Mouse (Mus musculus) stomach, embryonic 14.5 days (tissue): ENCODE data around the gene Zc3h10. TPM values are rescaled to one million over a fixed set of nuclear protein-coding genes. Genes with fewer than 3 reads are reported as not detected.
"Not testable (repeated sequence)": the region's sequence is repeated elsewhere in the genome, so short reads cannot be mapped to it uniquely, and the experiment has no call there.

ENCODE experiments used
- ATAC-seq: fragments of 200-750 bp; cut with Nextera tagmentation; 2 replicates; pipeline ENCODE4 v1.8.0; 2017; ENCODE audit warnings: low read depth, moderate TSS enrichment; ENCODE audit not compliant: insufficient number of reproducible peaks, insufficient read depth, low FRiP score
- H3K27ac ChIP-seq: fragments of 300-500 bp; sonication (generic); 2 replicates; pipeline ENCODE4 v1.5.1; 2014; ENCODE audit warnings: mild to moderate bottlenecking, low read length, moderate library complexity, mixed read lengths
- H3K27me3 ChIP-seq: fragments of 300-500 bp; sonication (generic); 2 replicates; pipeline ENCODE4 v1.6.1; 2014; ENCODE audit warnings: low read length, control low read depth, mixed read lengths; ENCODE audit not compliant: control insufficient read depth, insufficient read depth
- H3K36me3 ChIP-seq: fragments of 300-500 bp; sonication (generic); 2 replicates; pipeline ENCODE4 v1.6.1; 2014; ENCODE audit warnings: mild to moderate bottlenecking, control low read depth, low read length, moderate library complexity, mixed read lengths; ENCODE audit not compliant: control insufficient read depth, insufficient read depth
- H3K4me1 ChIP-seq: fragments of 300-500 bp; sonication (generic); 2 replicates; pipeline ENCODE4 v1.6.1; 2014; ENCODE audit warnings: low read length, control low read depth, mixed read lengths; ENCODE audit not compliant: control insufficient read depth, insufficient read depth
- H3K4me2 ChIP-seq: fragments of 300-500 bp; sonication (generic); replicated peaks from 2 replicates; pipeline ENCODE4 v1.6.1; 2014; ENCODE audit warnings: low read depth, low read length, control low read depth
- H3K4me3 ChIP-seq: fragments of 300-500 bp; sonication (generic); 2 replicates; pipeline ENCODE4 v1.5.1; 2014; ENCODE audit warnings: low read depth, low read length, control low read depth
- H3K9ac ChIP-seq: fragments of 300-500 bp; sonication (generic); replicated peaks from 2 replicates; pipeline ENCODE4 v1.6.1; 2014; ENCODE audit warnings: low read depth, mild to moderate bottlenecking, control low read depth, low read length, moderate library complexity, mixed read lengths
- H3K9me3 ChIP-seq: fragments of 300-500 bp; sonication (generic); 2 replicates; pipeline ENCODE4 v1.6.1; 2016; ENCODE audit warnings: low read depth, low read length, control low read depth; ENCODE audit not compliant: control insufficient read depth
- WGBS: fragments of 180-500 bp; shearing (Covaris S2); extraction: QIAGEN DNeasy Blood & Tissue Kit; methylation state at CpG from one replicate; pipeline ENCODE4 v1.1.7; 2014; 5-methylcytosine and 5-hydroxymethylcytosine counted together
- polyA plus RNA-seq: library from polyadenylated mRNA; unstranded; fragments of >200 nt; fragmentation: Nextera tagmentation; extraction: Ambion mirVana; gene quantifications from 2 replicates; pipeline ENCODE4 v1.2.1, GENCODE M21; 2014

Gene Zc3h10
- polyA plus RNA-seq, 1 experiment from 2014 or later: 8.8 TPM

GRCm38 (mm10) chr10:128511189-128511588 is 36.4 kb downstream of the Zc3h10 start:
- Histone ChIP-seq H3K9me3 (no peaks in the 10 kb centered on the region), H3K4me2 (no peak overlapping the region), H3K9ac (no peak overlapping the region), H3K27me3 (no peaks in the 10 kb centered on the region), H3K36me3 (peaks cover 13% of the 10 kb centered on the region; the same call in 1 of the 2 replicates), H3K27ac (no peak overlapping the region), H3K4me3 (no peak overlapping the region), H3K4me1 (0 out of 2 replicates have a peak, but pooled peaks cover 2% of the 10 kb centered on the region)
- 88% methylated on average over 9 of the region's 9 CpGs for WGBS
- ATAC-seq: no peak

DNA sequence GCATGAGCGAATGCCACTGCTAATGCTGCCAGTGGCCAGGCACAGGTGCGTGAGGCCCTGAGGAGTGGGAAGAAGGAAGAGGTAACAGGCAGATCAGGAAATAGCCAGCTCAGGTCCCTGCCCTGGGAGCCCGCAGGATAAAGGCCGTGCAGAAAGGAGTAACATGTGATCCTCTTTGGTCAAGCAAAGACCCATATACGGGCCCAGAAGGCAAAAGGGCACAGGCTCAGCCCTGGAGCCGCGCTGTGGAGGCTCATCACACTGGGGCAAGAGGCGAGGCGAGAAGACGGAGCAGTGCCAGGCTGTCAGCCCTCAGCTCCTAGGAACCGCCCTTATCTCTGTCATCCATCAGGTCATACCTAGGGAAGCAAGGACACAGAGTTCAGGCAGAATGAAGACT is 37.3 kb downstream of the Zc3h10 start:
- H3K4me2 ChIP-seq: no peak overlapping the region
- H3K9ac ChIP-seq: no peak overlapping the region
- 0 out of 2 replicates have a peak, but pooled peaks cover 2% of the 10 kb centered on the region for H3K4me1 ChIP-seq
- no peak for ATAC-seq
- H3K36me3 ChIP-seq: peaks cover 10% of the 10 kb centered on the region; the same call in 1 of the 2 replicates
- H3K4me3 ChIP-seq: no peak overlapping the region
- no peaks in the 10 kb centered on the region for H3K27me3 ChIP-seq
- H3K27ac ChIP-seq: no peak overlapping the region
- no peaks in the 10 kb centered on the region for H3K9me3 ChIP-seq
- 86% methylated on average over 11 of the region's 11 CpGs for WGBS

DNA sequence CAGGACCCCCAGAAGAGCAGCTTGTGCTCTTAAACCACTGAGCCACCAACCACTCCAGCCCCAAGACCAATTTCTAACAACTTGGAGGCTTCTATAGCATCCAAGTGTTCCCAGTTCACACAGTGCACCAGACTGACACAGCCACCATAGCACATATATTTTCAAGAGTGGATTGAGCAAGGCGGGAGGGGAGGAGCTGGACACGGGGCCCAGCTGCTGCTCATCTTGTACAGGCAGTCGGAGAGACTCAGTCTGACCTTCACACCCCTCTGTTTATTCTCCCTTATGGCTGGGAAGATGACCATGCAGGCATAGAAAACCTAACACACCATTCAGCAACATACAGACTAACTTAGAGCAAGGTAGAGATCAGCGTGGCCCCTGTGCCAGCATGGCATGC is 37.7 kb downstream of the Zc3h10 start:
- peaks cover 10% of the 10 kb centered on the region; the same call in 1 of the 2 replicates for H3K36me3 ChIP-seq
- H3K27ac ChIP-seq: no peak overlapping the region
- H3K4me1 ChIP-seq: 0 out of 2 replicates have a peak, but pooled peaks cover 2% of the 10 kb centered on the region
- H3K27me3 ChIP-seq: no peaks in the 10 kb centered on the region
- H3K9ac ChIP-seq: no peak overlapping the region
- H3K4me2 ChIP-seq: no peak overlapping the region
- H3K4me3 ChIP-seq: no peak overlapping the region
- no peaks in the 10 kb centered on the region for H3K9me3 ChIP-seq
- 66% methylated on average over 4 of the region's 4 CpGs for WGBS
- no peak for ATAC-seq

DNA sequence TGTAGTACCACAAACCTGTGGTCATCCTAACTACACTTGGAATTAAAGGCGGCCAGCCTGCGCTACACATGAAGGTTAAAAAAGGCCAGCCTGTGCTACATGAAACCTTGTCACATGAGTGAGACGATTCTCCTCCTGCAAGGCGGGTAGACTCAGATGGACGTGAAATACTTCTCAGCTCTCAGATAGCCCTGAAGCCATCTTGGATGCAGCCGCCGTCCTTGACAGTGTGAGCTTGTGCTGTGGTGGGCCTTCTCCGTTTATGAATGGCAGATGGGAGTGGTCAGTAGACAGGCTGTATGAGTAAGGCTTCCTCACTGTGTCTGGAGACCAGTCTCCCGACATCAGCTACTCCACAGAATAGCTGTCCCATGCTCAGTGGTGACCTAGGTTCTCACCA is 38.4 kb downstream of the Zc3h10 start:
- H3K4me1 ChIP-seq: 0 out of 2 replicates have a peak, but pooled peaks cover 2% of the 10 kb centered on the region
- no peak overlapping the region for H3K4me2 ChIP-seq
- no peak overlapping the region for H3K4me3 ChIP-seq
- H3K9ac ChIP-seq: no peak overlapping the region
- no peaks in the 10 kb centered on the region for H3K27me3 ChIP-seq
- no peak overlapping the region for H3K27ac ChIP-seq
- WGBS: 85% methylated on average over 9 of the region's 9 CpGs
- peaks cover 10% of the 10 kb centered on the region; the same call in 1 of the 2 replicates for H3K36me3 ChIP-seq
- no peaks in the 10 kb centered on the region for H3K9me3 ChIP-seq
- ATAC-seq: no peak

DNA sequence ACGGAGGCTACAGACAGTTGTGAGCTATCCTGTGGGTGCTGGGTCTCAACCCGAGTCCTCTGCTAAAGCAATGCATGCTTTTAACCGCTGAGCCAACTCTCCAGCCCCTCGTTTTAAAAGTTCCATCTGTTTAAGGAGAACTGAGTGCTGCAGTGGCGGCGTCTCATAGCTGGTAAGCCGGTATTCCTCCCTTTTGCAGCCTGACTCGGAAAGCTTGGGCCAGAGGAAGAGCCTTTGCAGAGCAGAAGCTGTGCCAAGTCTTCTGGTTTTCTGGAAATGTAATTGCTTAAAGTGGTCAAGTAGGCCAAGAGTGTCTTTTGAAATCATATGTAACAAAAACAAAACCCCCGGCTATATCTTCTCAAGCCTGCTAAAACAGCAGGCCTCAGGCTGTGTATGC is 39.3 kb downstream of the Zc3h10 start:
- Histone ChIP-seq H3K36me3 (peaks cover 10% of the 10 kb centered on the region; the same call in 1 of the 2 replicates), H3K9ac (no peak overlapping the region), H3K4me1 (0 out of 2 replicates have a peak, but pooled peaks cover 2% of the 10 kb centered on the region), H3K9me3 (no peaks in the 10 kb centered on the region), H3K4me3 (no peak overlapping the region), H3K4me2 (no peak overlapping the region), H3K27ac (peak overlapping the region; percentile 33; the same call in 1 of the 2 replicates), H3K27me3 (no peaks in the 10 kb centered on the region)
- ATAC-seq: no peak
- WGBS: 55% methylated on average over 9 of the region's 9 CpGs

GRCm38 (mm10) chr10:128505974-128506373 is 41.6 kb downstream of the Zc3h10 start:
- no peak overlapping the region for H3K9ac ChIP-seq
- H3K36me3 ChIP-seq: peaks cover 7% of the 10 kb centered on the region; the same call in 1 of the 2 replicates
- H3K27me3 ChIP-seq: no peaks in the 10 kb centered on the region
- no peak overlapping the region for H3K4me2 ChIP-seq
- no peak for ATAC-seq
- H3K27ac ChIP-seq: no peak overlapping the region
- no peaks in the 10 kb centered on the region for H3K9me3 ChIP-seq
- H3K4me1 ChIP-seq: 0 out of 2 replicates have a peak, but pooled peaks cover 2% of the 10 kb centered on the region
- no peak overlapping the region for H3K4me3 ChIP-seq
- WGBS: 91% methylated on average over 14 of the region's 14 CpGs

DNA sequence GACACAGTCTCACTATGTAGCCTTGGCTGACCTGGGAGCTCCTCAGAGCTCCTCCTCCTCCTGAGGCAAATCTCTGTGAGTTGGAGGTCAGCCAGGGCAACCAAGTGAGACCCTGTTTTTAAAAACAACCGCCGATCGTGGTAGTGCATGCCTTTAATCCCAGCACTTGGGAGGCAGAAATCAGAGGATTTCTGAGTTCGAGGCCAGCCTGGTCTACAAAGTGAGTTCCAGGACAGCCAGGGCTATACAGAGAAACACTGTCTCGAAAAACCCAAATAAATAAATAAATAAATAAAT is 42.3 kb downstream of the Zc3h10 start:
- not testable (repeated sequence) for ATAC-seq, H3K27ac ChIP-seq, H3K36me3 ChIP-seq, H3K4me3 ChIP-seq, H3K9me3 ChIP-seq, H3K4me2 ChIP-seq, H3K4me1 ChIP-seq, H3K9ac ChIP-seq, H3K27me3 ChIP-seq
- 85% methylated on average over 5 of the region's 5 CpGs for WGBS

- ATAC-seq: no peak
- Histone ChIP-seq H3K4me3 (no peak overlapping the region), H3K27ac (no peak overlapping the region), H3K4me2 (no peak overlapping the region), H3K36me3 (no peaks in the 10 kb centered on the region), H3K4me1 (0 out of 2 replicates have a peak, but pooled peaks cover 2% of the 10 kb centered on the region), H3K27me3 (no peaks in the 10 kb centered on the region), H3K9ac (no peak overlapping the region), H3K9me3 (no peaks in the 10 kb centered on the region)
- WGBS: 70% methylated on average over 9 of the region's 9 CpGs
These were observed 42.8 kb downstream of the Zc3h10 start for GRCm38 (mm10) chr10:128504641-128505370.
